Mouse (Mus musculus): ENCODE results near the gene Phf23.
"Not testable (repeated sequence)": the region's sequence is repeated elsewhere in the genome, so short reads cannot be mapped to it uniquely, and the experiment has no call there.

The Phf23 gene

GRCm38 (mm10) chr11:70013408-70013807 is 17.8 kb downstream of the Phf23 start:
- Histone ChIP-seq H3K9me3 (ENCODE audit: low read length) (no peaks in the 10 kb centered on the region), H3K27me3 (ENCODE audit: insufficient read depth, low read length) (peaks cover 5% of the 10 kb centered on the region; the same call in 1 of the 2 replicates), H3K4me3 (replicated peaks; ENCODE audit: low read length) (no peak overlapping the region), H3K4me1 (replicated peaks; ENCODE audit: low read depth, low read length) (peaks cover 78% of the 10 kb centered on the region), H3K36me3 (ENCODE audit: insufficient read depth, low read length) (peaks cover 60% of the 10 kb centered on the region)
- TF ChIP-seq POU5F1 (IDR thresholded peaks at IDR 0.05; ENCODE audit: borderline replicate concordance, low read length) (no peak), NANOG (IDR thresholded peaks at IDR 0.05; ENCODE audit: borderline replicate concordance, low read length) (no peak), CTCF (conservative IDR thresholded peaks at IDR 0.05; ENCODE audit: low read length) (no peak)

- H3K9me3 ChIP-seq (ENCODE audit: low read length), result no peaks in the 10 kb centered on the region
- H3K36me3 ChIP-seq (ENCODE audit: insufficient read depth, low read length), result peaks cover 54% of the 10 kb centered on the region
- H3K4me3 ChIP-seq (replicated peaks; ENCODE audit: low read length), result no peak overlapping the region
- peaks cover 5% of the 10 kb centered on the region; the same call in 1 of the 2 replicates for H3K27me3 ChIP-seq (ENCODE audit: insufficient read depth, low read length)
- peaks cover 78% of the 10 kb centered on the region for H3K4me1 ChIP-seq (replicated peaks; ENCODE audit: low read depth, low read length)
- TF ChIP-seq CTCF (conservative IDR thresholded peaks at IDR 0.05; ENCODE audit: low read length) (no peak), NANOG (IDR thresholded peaks at IDR 0.05; ENCODE audit: borderline replicate concordance, low read length) (no peak), POU5F1 (IDR thresholded peaks at IDR 0.05; ENCODE audit: borderline replicate concordance, low read length) (no peak)
Measured at GRCm38 (mm10) chr11:70014051-70014450, 18.5 kb downstream of the Phf23 start.

- Histone ChIP-seq H3K36me3 (ENCODE audit: insufficient read depth, low read length) (peaks cover 44% of the 10 kb centered on the region), H3K27me3 (ENCODE audit: insufficient read depth, low read length) (peaks cover 5% of the 10 kb centered on the region; the same call in 1 of the 2 replicates), H3K9me3 (ENCODE audit: low read length) (no peaks in the 10 kb centered on the region), H3K4me3 (replicated peaks; ENCODE audit: low read length) (peak within 1 kb of the TSS; percentile 82), H3K4me1 (replicated peaks; ENCODE audit: low read depth, low read length) (peaks cover 79% of the 10 kb centered on the region)
- no peak for TF ChIP-seq CTCF (conservative IDR thresholded peaks at IDR 0.05; ENCODE audit: low read length)
Measured at GRCm38 (mm10) chr11:70014880-70015558, 19.4 kb downstream of the Phf23 start, which contains the start of gene Acadvl. TSS of gene Acadvl (minus strand) at chr11:70015411.

GRCm38 (mm10) chr11:70015677-70016076 is 20.1 kb downstream of the Phf23 start:
- Histone ChIP-seq H3K4me3 (replicated peaks; ENCODE audit: low read length) (no peak overlapping the region), H3K9me3 (ENCODE audit: low read length) (no peaks in the 10 kb centered on the region), H3K36me3 (ENCODE audit: insufficient read depth, low read length) (peaks cover 37% of the 10 kb centered on the region), H3K4me1 (replicated peaks; ENCODE audit: low read depth, low read length) (peaks cover 79% of the 10 kb centered on the region), H3K27me3 (ENCODE audit: insufficient read depth, low read length) (peaks cover 5% of the 10 kb centered on the region; the same call in 1 of the 2 replicates)
- no peak for TF ChIP-seq POU5F1 (IDR thresholded peaks at IDR 0.05; ENCODE audit: borderline replicate concordance, low read length)
- no peak for TF ChIP-seq NANOG (IDR thresholded peaks at IDR 0.05; ENCODE audit: borderline replicate concordance, low read length)
- TF ChIP-seq CTCF (conservative IDR thresholded peaks at IDR 0.05; ENCODE audit: low read length), result no peak

- not testable (repeated sequence) for H3K4me3 ChIP-seq (replicated peaks; ENCODE audit: low read length); H3K9me3 ChIP-seq (ENCODE audit: low read length); H3K27me3 ChIP-seq (ENCODE audit: insufficient read depth, low read length)
- Histone ChIP-seq H3K4me1 (replicated peaks; ENCODE audit: low read depth, low read length) (peaks cover 77% of the 10 kb centered on the region), H3K36me3 (ENCODE audit: insufficient read depth, low read length) (peaks cover 32% of the 10 kb centered on the region)
Measured at GRCm38 (mm10) chr11:70016177-70016576, 20.6 kb downstream of the Phf23 start.

- peaks cover 27% of the 10 kb centered on the region for H3K36me3 ChIP-seq (ENCODE audit: insufficient read depth, low read length)
- no peaks in the 10 kb centered on the region for H3K9me3 ChIP-seq (ENCODE audit: low read length)
- TF ChIP-seq CTCF (conservative IDR thresholded peaks at IDR 0.05; ENCODE audit: low read length) (no peak), NANOG (IDR thresholded peaks at IDR 0.05; ENCODE audit: borderline replicate concordance, low read length) (no peak), POU5F1 (IDR thresholded peaks at IDR 0.05; ENCODE audit: borderline replicate concordance, low read length) (no peak)
- peaks cover 72% of the 10 kb centered on the region for H3K4me1 ChIP-seq (replicated peaks; ENCODE audit: low read depth, low read length)
- no peak within 1 kb of the TSS for H3K4me3 ChIP-seq (replicated peaks; ENCODE audit: low read length)
- H3K27me3 ChIP-seq (ENCODE audit: insufficient read depth, low read length), result peaks cover 5% of the 10 kb centered on the region; the same call in 1 of the 2 replicates
Measured at GRCm38 (mm10) chr11:70016669-70017068, 21.1 kb downstream of the Phf23 start, which contains the start of gene Dlg4. TSS of gene Dlg4 (plus strand) at chr11:70016942.

- H3K9me3 ChIP-seq (ENCODE audit: low read length), result no peaks in the 10 kb centered on the region
- peaks cover 66% of the 10 kb centered on the region for H3K4me1 ChIP-seq (replicated peaks; ENCODE audit: low read depth, low read length)
- peaks cover 21% of the 10 kb centered on the region for H3K36me3 ChIP-seq (ENCODE audit: insufficient read depth, low read length)
- H3K27me3 ChIP-seq (ENCODE audit: insufficient read depth, low read length), result peaks cover 9% of the 10 kb centered on the region
- H3K4me3 ChIP-seq (replicated peaks; ENCODE audit: low read length), result no peak overlapping the region
- TF ChIP-seq CTCF (conservative IDR thresholded peaks at IDR 0.05; ENCODE audit: low read length) (no peak), POU5F1 (IDR thresholded peaks at IDR 0.05; ENCODE audit: borderline replicate concordance, low read length) (no peak), NANOG (IDR thresholded peaks at IDR 0.05; ENCODE audit: borderline replicate concordance, low read length) (no peak)
Measured at GRCm38 (mm10) chr11:70017199-70017767, 21.7 kb downstream of the Phf23 start.

- Histone ChIP-seq H3K9me3 (ENCODE audit: low read length) (no peaks in the 10 kb centered on the region), H3K4me3 (replicated peaks; ENCODE audit: low read length) (peak overlapping the region; percentile 65), H3K36me3 (ENCODE audit: insufficient read depth, low read length) (peaks cover 11% of the 10 kb centered on the region), H3K4me1 (replicated peaks; ENCODE audit: low read depth, low read length) (peaks cover 59% of the 10 kb centered on the region), H3K27me3 (ENCODE audit: insufficient read depth, low read length) (peaks cover 19% of the 10 kb centered on the region)
- TF ChIP-seq CTCF (conservative IDR thresholded peaks at IDR 0.05; ENCODE audit: low read length) (no peak), NANOG (IDR thresholded peaks at IDR 0.05; ENCODE audit: borderline replicate concordance, low read length) (no peak), POU5F1 (IDR thresholded peaks at IDR 0.05; ENCODE audit: borderline replicate concordance, low read length) (no peak)
Measured at GRCm38 (mm10) chr11:70018131-70018990, 22.8 kb downstream of the Phf23 start.

All from E14TG2a.4 (cell line).